Mouse (Mus musculus) bone marrow macrophage, adult 2 months (primary cell): Measurements from ENCODE around the gene Mapk3. TPM values are rescaled to one million over a fixed set of nuclear protein-coding genes. Genes with fewer than 3 reads are reported as not detected.

Source experiments
- H3K27ac ChIP-seq: 2 replicates; pipeline ENCODE4 v1.5.1; 2012; ENCODE audit warnings: low read depth, low read length; ENCODE audit not compliant: insufficient read depth
- H3K4me1 ChIP-seq: 2 replicates; pipeline ENCODE4 v1.6.1; 2012; ENCODE audit warnings: low read length; ENCODE audit not compliant: control insufficient read depth, insufficient read depth
- H3K4me3 ChIP-seq: 2 replicates; pipeline ENCODE4 v1.5.1; 2012; ENCODE audit warnings: mild to moderate bottlenecking, low read length, moderate library complexity; ENCODE audit not compliant: insufficient read depth
- CTCF ChIP-seq: IDR thresholded peaks from 2 replicates; pipeline ENCODE4 v1.5.1; 2012; ENCODE audit warnings: low read depth, mild to moderate bottlenecking, low read length, moderate library complexity
- POLR2A ChIP-seq: IDR thresholded peaks from 2 replicates; pipeline ENCODE4 v1.6.1; 2012; ENCODE audit warnings: mild to moderate bottlenecking, low read depth, low read length, borderline replicate concordance
- polyA plus RNA-seq: library from polyadenylated mRNA; stranded (reverse); fragments of >200 nt; gene quantifications from 2 replicates; pipeline ENCODE4 v1.2.4, GENCODE M21; 2012; ENCODE audit not compliant: missing spikeins, insufficient read depth, insufficient read length

Mapk3 gene
- polyA plus RNA-seq, 1 experiment = 390 TPM

GRCm38 (mm10) chr7:126736122-126736521 is 23.3 kb upstream of the Mapk3 start:
- TF ChIP-seq POLR2A (no peak), CTCF (no peak)
- no peak overlapping the region for H3K4me3 ChIP-seq
- H3K27ac ChIP-seq = peak overlapping the region; percentile 18; the same call in 1 of the 2 replicates
- peaks cover 42% of the 10 kb centered on the region for H3K4me1 ChIP-seq

DNA sequence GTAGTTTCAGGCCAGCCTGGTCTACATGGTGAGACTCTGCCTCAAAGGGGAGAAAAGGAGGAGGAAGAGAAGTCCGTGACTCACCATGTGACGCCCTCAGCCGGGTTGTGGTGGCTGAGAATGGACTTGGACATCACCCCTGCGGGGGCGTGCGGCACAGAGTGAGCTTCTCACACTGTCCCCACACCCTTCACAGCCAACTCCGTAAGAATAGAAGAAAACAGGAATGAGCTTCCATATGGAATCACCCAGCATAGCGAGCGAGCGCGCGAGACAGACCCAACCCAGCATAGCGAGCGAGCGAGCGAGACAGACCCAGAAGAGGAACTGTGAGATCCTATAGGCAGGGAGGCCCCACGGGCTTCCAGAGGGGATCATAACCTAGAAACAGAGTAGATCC is 19.9 kb upstream of the Mapk3 start:
- TF ChIP-seq CTCF (no peak), POLR2A (no peak)
- Histone ChIP-seq H3K4me3 (no peak overlapping the region), H3K27ac (no peak overlapping the region), H3K4me1 (peaks cover 57% of the 10 kb centered on the region)

- TF ChIP-seq POLR2A = no peak
These were observed 19.2 kb upstream of the Mapk3 start for GRCm38 (mm10) chr7:126740132-126740735.

GRCm38 (mm10) chr7:126740977-126741376 is 18.4 kb upstream of the Mapk3 start:
- Histone ChIP-seq H3K4me1 (peaks cover 61% of the 10 kb centered on the region), H3K4me3 (no peak overlapping the region), H3K27ac (no peak overlapping the region)
- TF ChIP-seq CTCF = no peak

More at GRCm38 (mm10) chr7:126740132-126740735, 19.2 kb upstream of the Mapk3 start:
- Histone ChIP-seq H3K4me1 (peaks cover 64% of the 10 kb centered on the region), H3K4me3 (no peak overlapping the region), H3K27ac (no peak overlapping the region)

- TF ChIP-seq POLR2A = no peak
- TF ChIP-seq CTCF = no peak
- H3K4me3 ChIP-seq = no peak overlapping the region
These were observed 17.9 kb upstream of the Mapk3 start for GRCm38 (mm10) chr7:126741452-126741851.

GRCm38 (mm10) chr7:126741964-126742482 is 17.4 kb upstream of the Mapk3 start:
- H3K4me1 ChIP-seq = peaks cover 57% of the 10 kb centered on the region
- no peak overlapping the region for H3K27ac ChIP-seq
- no peak overlapping the region for H3K4me3 ChIP-seq
- no peak for TF ChIP-seq CTCF
- TF ChIP-seq POLR2A = no peak

More at GRCm38 (mm10) chr7:126741452-126741851, 17.9 kb upstream of the Mapk3 start:
- Histone ChIP-seq H3K27ac (no peak overlapping the region), H3K4me1 (peaks cover 56% of the 10 kb centered on the region)

DNA sequence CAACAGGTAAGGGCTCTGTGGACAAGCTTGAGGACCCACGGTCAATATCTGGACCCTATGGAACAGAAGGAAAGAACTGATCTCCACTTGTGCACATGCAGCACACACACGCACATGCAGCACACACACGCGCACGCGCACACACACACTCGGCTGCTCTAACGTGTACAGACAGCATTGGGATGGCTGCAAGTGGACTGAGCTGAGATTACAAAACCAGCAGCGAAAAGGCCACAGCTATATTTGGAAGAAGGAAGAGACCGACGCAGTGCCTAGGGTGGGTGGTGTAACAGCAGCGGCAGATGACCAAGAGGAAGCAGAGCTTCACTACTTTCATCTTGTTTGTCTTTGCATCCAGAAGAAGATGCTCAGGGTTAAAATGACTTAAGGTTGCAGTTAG is 13.3 kb upstream of the Mapk3 start:
- peaks cover 50% of the 10 kb centered on the region for H3K4me1 ChIP-seq
- H3K27ac ChIP-seq = peak overlapping the region; percentile 99
- no peak for TF ChIP-seq POLR2A
- no peak for TF ChIP-seq CTCF
- peak overlapping the region; percentile 64 for H3K4me3 ChIP-seq

DNA sequence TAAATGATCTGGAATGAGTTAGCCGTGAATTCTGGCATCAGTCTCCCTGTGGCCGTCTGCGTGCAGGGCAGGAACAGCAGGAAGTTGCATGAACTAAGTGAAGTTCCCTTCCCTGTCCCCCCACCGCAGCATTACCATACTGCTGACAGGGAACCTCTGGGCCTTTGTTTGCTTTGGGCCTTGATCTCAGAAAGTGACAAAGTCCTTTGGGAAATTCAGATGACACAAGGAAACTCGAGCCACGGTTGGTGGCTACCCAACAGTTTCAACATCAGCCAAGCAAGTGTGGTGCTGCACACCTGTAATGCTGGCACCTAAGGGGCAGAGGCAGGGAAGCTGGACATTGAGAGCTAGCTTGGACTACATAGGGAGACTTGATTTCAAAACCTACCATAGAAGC is 12.6 kb upstream of the Mapk3 start:
- peak overlapping the region; percentile 99 for H3K27ac ChIP-seq
- TF ChIP-seq CTCF (peak; percentile 32; the same call in 1 of the 2 replicates), POLR2A (peak; percentile 79; the same call in 1 of the 2 replicates)
- H3K4me3 ChIP-seq = peak overlapping the region; percentile 64
- peaks cover 52% of the 10 kb centered on the region for H3K4me1 ChIP-seq

DNA sequence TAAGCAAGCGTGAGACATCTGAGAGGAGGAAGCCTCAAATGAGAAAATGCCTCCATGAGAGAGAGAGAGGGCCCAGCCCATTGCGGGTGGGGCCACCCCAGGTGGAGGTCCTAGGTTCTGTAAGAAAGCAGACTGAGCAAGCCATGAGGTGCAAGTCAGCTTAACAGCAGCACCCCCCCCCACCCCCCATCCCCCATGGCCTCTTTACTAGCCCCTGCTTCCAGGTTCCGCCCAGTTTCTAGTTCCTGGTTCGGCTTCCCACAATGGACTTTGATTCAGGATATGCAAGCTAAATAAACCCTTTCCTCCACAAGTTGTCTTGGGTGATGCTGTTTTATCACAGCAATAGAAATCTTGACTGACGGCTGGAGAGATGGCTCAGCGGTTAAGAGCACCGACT is 10.6 kb upstream of the Mapk3 start:
- Histone ChIP-seq H3K4me3 (no peak overlapping the region), H3K27ac (peak overlapping the region; percentile 83), H3K4me1 (peaks cover 50% of the 10 kb centered on the region)
- TF ChIP-seq CTCF = no peak
- no peak for TF ChIP-seq POLR2A

DNA sequence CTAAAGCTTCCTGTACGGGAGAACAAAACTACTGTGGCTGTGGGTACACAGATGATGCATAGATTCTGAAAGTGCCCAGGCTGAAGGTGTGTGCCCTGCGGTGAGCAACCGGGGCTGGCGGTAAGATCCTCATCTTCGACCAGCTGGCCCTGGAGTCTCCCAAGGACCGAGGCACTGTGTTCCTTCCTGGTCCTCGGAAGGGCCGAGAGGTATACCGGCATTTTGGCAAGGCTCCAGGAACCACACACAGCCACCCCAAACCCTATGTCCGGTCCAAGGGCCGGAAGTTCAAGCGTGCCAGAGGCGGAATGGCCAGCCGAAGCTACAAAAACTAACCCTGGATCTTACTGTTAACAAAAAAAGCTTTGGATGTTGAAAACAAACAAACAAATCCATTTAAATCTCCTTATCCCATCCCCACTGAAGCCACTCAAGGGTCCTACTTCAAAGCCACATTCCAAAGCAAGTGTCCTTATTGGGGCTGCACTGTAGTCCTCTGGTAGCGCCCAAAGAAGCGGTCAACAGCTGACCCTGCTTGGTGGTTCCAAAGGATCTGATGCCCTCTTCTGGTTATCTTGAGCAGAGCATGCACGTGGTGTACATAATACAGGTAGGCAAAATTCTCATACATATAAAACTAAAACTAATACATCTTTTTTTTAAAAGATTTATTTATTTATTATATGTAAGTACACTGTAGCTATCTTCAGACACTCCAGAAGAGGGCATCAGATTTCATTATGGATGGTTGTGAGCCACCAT is 9.6 kb upstream of the Mapk3 start:
- TF ChIP-seq POLR2A (no peak), CTCF (peak; percentile 44; the same call in 1 of the 2 replicates)
- no peak overlapping the region for H3K4me3 ChIP-seq
- H3K4me1 ChIP-seq = peaks cover 50% of the 10 kb centered on the region
- H3K27ac ChIP-seq = no peak overlapping the region
